Mouse (Mus musculus): ENCODE measurements at regions not wholly inside any gene's neighbourhood (a gene's known extent, or its start where the extent isn't known, plus 50 kb on each side); places are given as distances from the start of the nearest gene placed in this dataset.

GRCm38 (mm10) chr10:37192661-37193060 lies 53.9 kb upstream of the Marcks start (continued):
- no peak for TF ChIP-seq GABPA (IDR thresholded peaks at IDR 0.05; ENCODE audit: insufficient replicate concordance, low read depth, low read length)

GRCm38 (mm10) chr10:37190092-37190491 lies 51.4 kb upstream of the Marcks start:
- dilution Hi-C loops (cut with MboI; ENCODE audit: extremely low pct_ligation_motif_present, extremely low pct_unique_long_range_greater_than_20kb, low sequenced_read_pairs) = no loop called here
- DNase-seq (ENCODE audit: extremely low read depth) = peak; percentile 88
- Histone ChIP-seq H3K4me3 (replicated peaks in 1 of 3; ENCODE audit: low read depth in 2 of 3, low read length in 2 of 3, poor library complexity in 1 of 3) (peak overlapping the region in 1 of 3 experiments; percentile 11), H3K4me1 (ENCODE audit: control insufficient read depth in 1 of 2, insufficient read depth in 2 of 2) (peaks cover 12 to 37% of the 10 kb centered on the region in 2 experiments), H3K9me3 (replicated peaks; ENCODE audit: low read length) (no peaks in the 10 kb centered on the region), H3K27ac (ENCODE audit: insufficient read depth, low read depth) (peak overlapping the region; percentile 73), H3K79me2 (replicated peaks; ENCODE audit: control insufficient read depth, extremely low read depth, insufficient read depth, poor library complexity, severe bottlenecking) (no peaks in the 10 kb centered on the region), H3K4me2 (ENCODE audit: insufficient read depth, low read depth, poor library complexity, severe bottlenecking) (peak overlapping the region; percentile 62), H3K36me3 (replicated peaks in 1 of 2; ENCODE audit: control insufficient read depth in 1 of 2, insufficient read depth in 1 of 2, low read length in 1 of 2) (no peaks in the 10 kb centered on the region), H3K9ac (ENCODE audit: insufficient read depth, low read depth) (peak overlapping the region; percentile 40; the same call in 1 of the 2 replicates), H3K27me3 (replicated peaks) (no peaks in the 10 kb centered on the region)
- in situ Hi-C loops (cut with MboI; ENCODE audit: low pct_ligation_motif_present, low pct_unique_long_range_greater_than_20kb, low sequenced_read_pairs) = no loop called here
- no peak for TF ChIP-seq CHD1 (IDR thresholded peaks at IDR 0.05; ENCODE audit: low read depth, low read length)
- TF ChIP-seq MAZ (IDR thresholded peaks at IDR 0.05; ENCODE audit: low read depth, low read length) = no peak
- no peak for TF ChIP-seq MXI1 (IDR thresholded peaks at IDR 0.05; ENCODE audit: low read depth, low read length)
- no peak for TF ChIP-seq USF1 (IDR thresholded peaks at IDR 0.05; ENCODE audit: low read depth, low read length)
- peak; percentile 40 for TF ChIP-seq SMC3 (IDR thresholded peaks at IDR 0.05; ENCODE audit: low read depth, low read length)
- no peak for TF ChIP-seq ZMIZ1 (IDR thresholded peaks at IDR 0.05; ENCODE audit: low read depth, low read length)
- no peak for TF ChIP-seq USF2 (conservative IDR thresholded peaks at IDR 0.05; ENCODE audit: low read depth, low read length)
- no peak for TF ChIP-seq GABPA (IDR thresholded peaks at IDR 0.05; ENCODE audit: insufficient replicate concordance, low read depth, low read length)
- peak; percentile 94 for TF ChIP-seq IRF4 (IDR thresholded peaks at IDR 0.05; ENCODE audit: low read depth, low read length)
- no peak for TF ChIP-seq MAX (IDR thresholded peaks at IDR 0.05; ENCODE audit: low read length)
- TF ChIP-seq CTCF (conservative IDR thresholded peaks at IDR 0.05 in 1 of 2, IDR thresholded peaks at IDR 0.05 in 1 of 2; ENCODE audit: low read depth in 2 of 2, low read length in 2 of 2) = no peak
- TF ChIP-seq JUND (conservative IDR thresholded peaks at IDR 0.05; ENCODE audit: low read depth, low read length) = peak; percentile 7; the same call in 1 of the 2 replicates
- 0 out of 2 replicates have a peak, but pooled peaks have one; percentile 25 for TF ChIP-seq RCOR1 (conservative IDR thresholded peaks at IDR 0.05; ENCODE audit: low read depth, low read length)
- TF ChIP-seq EP300 (IDR thresholded peaks at IDR 0.05; ENCODE audit: low read length) = peak; percentile 94
- peak; percentile 73 for TF ChIP-seq ETS1 (conservative IDR thresholded peaks at IDR 0.05; ENCODE audit: low read depth, low read length)
- TF ChIP-seq BHLHE40 (IDR thresholded peaks at IDR 0.05; ENCODE audit: low read depth, low read length) = no peak
- TF ChIP-seq HCFC1 (IDR thresholded peaks at IDR 0.05; ENCODE audit: low read depth, low read length) = no peak
- no peak for TF ChIP-seq KAT2A (IDR thresholded peaks at IDR 0.05; ENCODE audit: insufficient replicate concordance, low read length)
- TF ChIP-seq POLR2A (IDR thresholded peaks at IDR 0.05; ENCODE audit: low read depth, low read length) = no peak; the same call in 1 of the 2 replicates
- no peak for TF ChIP-seq E2F4 (IDR thresholded peaks at IDR 0.05; ENCODE audit: insufficient replicate concordance, low read depth, low read length)
- no peak; the same call in 1 of the 2 replicates for TF ChIP-seq RAD21 (IDR thresholded peaks at IDR 0.05; ENCODE audit: low read depth, low read length)
- TF ChIP-seq TBP (conservative IDR thresholded peaks at IDR 0.05; ENCODE audit: low read depth, low read length) = peak; percentile 59; the same call in 1 of the 2 replicates
- TF ChIP-seq POLR2AphosphoS2 (IDR thresholded peaks at IDR 0.05; ENCODE audit: low read depth, low read length) = no peak
- TF ChIP-seq TCF12 (IDR thresholded peaks at IDR 0.05; ENCODE audit: low read depth, low read length) = peak; percentile 25; the same call in 1 of the 2 replicates
- TF ChIP-seq JUN (IDR thresholded peaks at IDR 0.05; ENCODE audit: insufficient read depth, low read depth, low read length) = no peak; the same call in 1 of the 2 replicates
- TF ChIP-seq UBTF (IDR thresholded peaks at IDR 0.05; ENCODE audit: low read depth, low read length) = no peak
- no peak for TF ChIP-seq ZC3H11A (IDR thresholded peaks at IDR 0.05; ENCODE audit: low read depth, low read length)
- peak; percentile 76 for TF ChIP-seq MEF2A (IDR thresholded peaks at IDR 0.05; ENCODE audit: borderline replicate concordance, low read depth, low read length)
- no peak for TF ChIP-seq ELF1 (IDR thresholded peaks at IDR 0.05; ENCODE audit: low read depth, low read length)
- TF ChIP-seq NRF1 (IDR thresholded peaks at IDR 0.05; ENCODE audit: low read depth, low read length) = no peak
- peak; percentile 95 for TF ChIP-seq MAFK (IDR thresholded peaks at IDR 0.05; ENCODE audit: insufficient replicate concordance, low read length)
- TF ChIP-seq CHD2 (IDR thresholded peaks at IDR 0.05; ENCODE audit: low read length) = peak; percentile 59
- no peak for TF ChIP-seq ZKSCAN1 (IDR thresholded peaks at IDR 0.05; ENCODE audit: borderline replicate concordance, low read depth, low read length)
- peak; percentile 57; the same call in 1 of the 2 replicates for TF ChIP-seq SIN3A (IDR thresholded peaks at IDR 0.05; ENCODE audit: low read length)
- no peak for TF ChIP-seq MYC (IDR thresholded peaks at IDR 0.05; ENCODE audit: low read depth, low read length)
- peak; percentile 93 for TF ChIP-seq ZNF384 (IDR thresholded peaks at IDR 0.05; ENCODE audit: low read depth, low read length)
- no peak for TF ChIP-seq NELFE (IDR thresholded peaks at IDR 0.05; ENCODE audit: low read depth, low read length)
- TF ChIP-seq PAX5 (IDR thresholded peaks at IDR 0.05; ENCODE audit: low read length) = no peak

Measured in CH12.LX (cell line).